Mouse (Mus musculus): ENCODE results near the gene Armh1.
"Not testable (repeated sequence)": the region's sequence is repeated elsewhere in the genome, so short reads cannot be mapped to it uniquely, and the experiment has no call there.

Armh1 gene

DNA sequence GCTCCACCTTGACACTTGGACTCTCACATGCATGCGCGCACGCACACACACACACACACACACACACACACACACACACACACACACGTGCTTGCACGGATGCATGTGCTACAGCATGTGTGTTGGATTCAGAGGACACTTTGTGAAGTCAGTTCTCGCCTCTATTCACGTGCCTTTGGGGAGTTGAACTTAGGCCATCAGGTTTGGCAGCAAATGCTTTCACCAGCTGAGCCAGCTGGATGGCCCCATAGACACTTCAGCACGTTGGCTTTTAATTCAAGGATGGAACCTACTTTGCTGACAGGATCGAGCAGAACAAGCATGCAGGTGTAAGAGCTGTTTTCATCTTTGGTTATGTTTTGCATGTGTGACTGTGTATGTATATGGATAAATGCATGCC lies 30.1 kb downstream of the Armh1 start:
- DNase-seq (ENCODE audit: low read depth, low spot score) = no peak

DNA sequence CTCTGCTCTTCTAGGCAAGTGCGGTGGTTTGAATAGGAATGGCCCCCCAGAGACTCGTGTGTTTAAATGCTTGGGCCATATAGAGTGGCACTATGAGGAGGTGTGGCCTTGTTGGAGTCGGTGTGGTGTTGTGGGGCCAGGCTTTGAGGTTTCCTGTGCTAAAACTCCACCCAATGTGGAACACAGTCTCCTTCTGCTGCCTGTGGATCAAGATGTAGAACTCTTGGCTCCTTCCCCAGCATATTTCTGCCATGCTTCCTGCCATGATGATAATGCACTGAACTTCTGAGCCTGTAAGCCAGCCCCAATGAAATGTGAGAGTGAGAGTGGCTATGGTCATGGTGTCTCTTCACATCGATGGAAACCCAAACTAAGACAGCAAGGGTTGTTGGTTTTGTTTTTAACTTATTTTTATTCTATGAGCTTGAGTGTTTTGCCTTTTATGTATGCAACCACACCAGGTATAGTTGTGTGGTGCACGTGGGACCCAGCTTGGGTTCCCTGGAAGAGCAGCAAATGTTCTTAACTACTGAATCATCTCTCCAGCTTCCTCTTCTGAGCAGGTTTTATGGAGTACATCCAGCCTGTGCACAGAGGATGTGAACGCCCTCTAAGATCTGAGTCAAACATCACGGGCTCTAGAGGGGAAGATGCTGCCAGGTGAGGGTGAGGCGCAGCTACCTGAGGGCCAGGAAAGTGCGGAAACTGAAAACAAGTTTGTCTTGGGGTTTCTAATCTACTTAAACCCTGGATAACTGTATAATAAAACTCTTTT lies 31.0 kb downstream of the Armh1 start:
- DNase-seq (ENCODE audit: low read depth, low spot score) = peak; percentile 45

DNA sequence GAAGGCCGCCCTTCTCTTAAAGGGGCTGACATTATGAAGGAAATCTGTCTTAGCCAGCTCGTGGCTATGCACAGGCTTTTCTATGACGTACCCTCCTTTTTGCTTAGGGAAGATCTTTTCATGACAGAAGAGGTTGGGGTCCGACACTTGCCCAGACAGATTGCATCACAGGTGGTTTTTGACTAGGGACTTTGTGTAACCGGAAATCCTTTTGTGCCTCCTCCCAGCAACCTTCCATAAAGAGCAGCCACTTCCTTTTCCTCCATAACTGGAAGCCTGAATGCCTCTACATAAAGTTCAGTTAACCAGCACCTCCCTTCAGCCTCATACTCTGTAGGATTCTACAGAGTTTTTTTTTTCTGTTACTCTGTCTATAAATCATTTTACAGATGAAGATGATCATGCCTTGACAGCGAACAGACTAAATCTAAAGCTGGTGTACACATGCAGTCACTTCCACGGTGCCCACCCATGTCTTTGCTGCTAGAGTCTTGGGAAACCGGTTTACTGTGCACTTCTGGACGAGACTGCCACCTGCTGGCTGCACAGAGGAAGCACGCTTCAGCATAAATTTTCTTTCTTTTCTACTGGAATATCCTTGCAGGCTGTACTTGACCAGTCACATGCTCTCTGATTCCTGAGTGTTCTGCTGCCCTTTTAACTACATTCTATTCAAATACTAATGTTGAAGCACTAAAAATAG lies 33.3 kb downstream of the Armh1 start:
- DNase-seq (ENCODE audit: low read depth, low spot score) = peak; percentile 58

DNA sequence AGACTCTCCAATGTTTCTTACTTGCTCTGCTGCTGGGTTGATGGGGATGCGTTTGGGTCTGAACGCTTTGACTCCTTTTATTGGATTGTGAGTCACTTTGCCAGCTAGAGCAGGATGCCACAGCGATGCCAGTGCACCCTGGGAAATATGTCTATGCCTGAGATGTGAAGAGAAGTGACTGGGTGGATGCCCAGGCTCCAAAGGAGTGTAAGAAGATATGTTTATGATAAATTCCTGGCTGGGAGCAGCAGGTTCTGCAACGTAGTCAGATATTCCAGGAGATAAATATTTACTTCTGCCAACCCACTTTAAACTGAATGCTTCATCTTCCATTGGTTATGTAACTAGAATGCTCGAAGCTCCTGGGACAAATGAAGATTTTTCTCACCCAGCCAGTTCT lies 34.9 kb downstream of the Armh1 start:
- no peak for DNase-seq (ENCODE audit: low read depth, low spot score)

DNA sequence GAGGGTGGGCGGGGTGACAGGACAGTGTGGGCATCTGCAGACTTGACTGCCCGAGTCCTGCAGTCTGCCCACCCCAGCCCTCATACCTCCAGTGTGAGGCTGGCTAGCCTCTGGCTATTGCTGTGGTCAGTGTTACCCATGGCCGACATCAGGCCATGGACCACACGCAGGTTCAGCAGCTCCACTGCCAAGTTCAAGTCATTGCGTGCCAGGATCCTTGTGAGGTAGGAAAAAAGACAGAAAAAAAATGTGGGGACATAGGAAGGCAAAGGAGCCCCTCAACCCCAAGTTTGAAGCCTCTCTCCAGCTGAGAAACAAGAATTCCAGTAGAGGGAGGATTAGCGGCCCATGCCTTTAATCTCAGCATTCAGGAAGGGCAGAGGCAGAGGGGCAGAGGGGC lies 37.7 kb downstream of the Armh1 start:
- DNase-seq (ENCODE audit: low read depth, low spot score) = no peak

DNA sequence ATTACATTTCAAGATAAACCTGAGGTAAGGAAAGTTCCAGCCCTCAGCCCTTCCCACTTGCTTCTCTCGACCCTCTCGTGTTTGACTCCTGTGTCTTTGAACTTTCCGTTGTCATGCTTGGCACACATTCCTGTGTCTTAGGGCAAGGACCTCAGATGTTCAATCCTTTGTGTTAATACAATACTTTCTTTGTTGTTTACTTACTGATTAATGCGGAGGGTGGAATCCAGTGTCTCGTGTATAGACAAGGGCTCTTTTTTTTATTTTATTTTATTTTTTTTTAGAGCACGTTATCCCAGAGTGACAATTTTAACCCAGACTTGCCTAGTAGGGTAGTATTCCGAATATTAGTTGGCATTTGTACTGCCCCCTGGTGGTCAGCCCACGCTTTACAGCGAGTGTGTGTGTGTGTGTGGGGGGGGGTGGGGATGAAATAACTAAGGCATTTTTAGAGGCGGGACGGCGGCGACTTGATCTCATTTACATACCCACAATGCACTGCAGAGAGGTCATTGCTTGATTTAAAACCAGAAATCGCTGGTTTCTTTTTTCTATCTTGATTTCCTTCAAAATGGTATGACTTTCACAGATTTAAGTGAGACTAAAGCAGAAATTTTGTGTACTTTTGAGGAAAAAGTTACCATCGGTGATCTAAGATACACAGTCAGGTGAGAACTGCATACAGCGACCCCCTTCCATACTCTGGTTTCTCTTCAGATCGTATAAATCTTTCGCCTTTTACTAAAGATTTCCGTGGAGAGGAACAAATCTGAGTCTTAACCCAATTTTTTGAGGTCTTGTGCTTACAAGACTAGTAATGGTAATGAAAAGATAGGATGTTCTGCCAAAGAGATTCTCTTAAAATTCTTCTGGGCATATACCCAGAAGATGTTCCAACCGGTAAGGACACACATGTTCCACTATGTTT lies 41.5 kb downstream of the Armh1 start:
- peak; percentile 90 for DNase-seq (ENCODE audit: low read depth, low spot score)

DNA sequence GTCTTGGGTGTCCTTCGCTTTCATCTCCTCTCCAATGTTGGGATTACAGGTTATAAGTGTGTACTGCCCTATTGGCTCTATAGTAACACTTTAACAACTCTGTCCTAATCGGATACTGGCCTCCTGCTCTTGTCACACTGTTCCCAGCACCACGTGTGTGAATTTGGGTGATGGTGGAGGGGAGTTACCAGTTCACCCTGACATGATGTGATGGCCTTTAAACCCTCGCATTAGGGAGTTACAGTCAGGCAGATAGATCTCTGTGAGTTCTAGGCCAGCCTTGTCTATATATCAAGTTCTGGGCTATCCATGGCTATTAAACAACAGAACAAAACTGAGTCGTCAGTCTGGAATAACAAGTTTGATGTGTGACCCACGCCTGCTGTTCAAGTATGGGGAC lies 42.3 kb downstream of the Armh1 start:
- peak; percentile 12 for DNase-seq (ENCODE audit: low read depth, low spot score)

DNA sequence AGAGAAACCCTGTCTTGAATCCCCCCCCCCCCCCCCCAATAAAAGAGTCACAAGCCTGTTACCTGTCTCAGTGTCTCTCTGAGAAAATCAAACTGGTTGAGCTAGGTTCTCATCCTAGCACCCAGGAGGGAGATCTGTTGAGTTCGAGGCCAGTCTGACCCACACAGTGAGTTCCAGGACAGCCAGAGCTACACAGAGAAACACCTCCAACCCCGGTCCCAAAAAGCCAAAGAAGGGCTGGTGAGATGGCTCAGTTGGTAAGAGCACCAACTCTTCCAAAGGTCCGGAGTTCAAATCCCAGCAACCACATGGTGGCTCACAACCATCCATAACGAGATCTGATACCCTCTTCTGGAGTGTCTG lies 49.0 kb downstream of the Armh1 start:
- DNase-seq (ENCODE audit: low read depth, low spot score) = no peak

DNA sequence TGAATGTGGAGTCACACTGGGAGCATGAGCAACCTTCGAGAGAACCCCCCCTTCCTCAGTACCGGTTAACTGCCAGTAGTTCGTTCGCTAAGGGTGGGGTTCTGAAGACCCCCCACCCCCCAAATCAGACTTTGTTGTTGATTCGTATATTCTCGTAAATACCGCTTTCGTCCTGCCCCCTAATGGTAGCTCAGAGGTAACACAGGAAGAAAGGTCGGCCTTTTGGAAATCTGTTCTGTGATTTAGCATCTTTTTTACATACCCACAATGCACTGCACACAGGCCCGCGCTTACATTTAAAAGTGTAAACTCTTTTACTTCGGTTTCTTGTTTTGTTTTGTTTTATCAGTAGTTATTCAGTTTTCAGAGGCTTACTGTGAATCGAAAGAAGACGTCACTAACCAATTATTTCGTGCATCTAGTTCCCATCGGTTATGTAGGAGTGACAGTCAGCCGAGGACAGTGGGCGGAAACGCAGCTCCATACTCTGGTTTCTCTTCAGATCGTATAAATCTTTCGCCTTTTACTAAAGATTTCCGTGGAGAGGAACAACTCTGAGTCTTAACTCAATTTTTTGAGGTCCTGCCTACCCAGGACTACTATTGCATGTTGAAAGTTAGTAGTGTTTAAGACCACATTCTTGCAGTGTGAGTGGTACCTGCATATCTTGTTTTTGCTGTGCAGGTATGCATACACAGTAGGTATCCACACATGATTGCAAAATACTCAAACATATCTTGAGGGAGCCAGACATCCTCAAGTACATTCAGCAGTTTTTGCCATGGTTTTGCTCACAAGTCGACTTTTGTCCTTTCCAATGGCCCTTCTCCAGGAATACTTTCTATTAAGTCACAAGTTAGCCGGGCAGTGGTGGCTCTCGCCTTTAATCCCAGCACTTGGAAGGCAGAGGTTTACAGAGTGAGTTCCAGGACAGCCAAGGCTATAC lies 49.6 kb downstream of the Armh1 start:
- DNase-seq (ENCODE audit: low read depth, low spot score) = peak; percentile 86

DNA sequence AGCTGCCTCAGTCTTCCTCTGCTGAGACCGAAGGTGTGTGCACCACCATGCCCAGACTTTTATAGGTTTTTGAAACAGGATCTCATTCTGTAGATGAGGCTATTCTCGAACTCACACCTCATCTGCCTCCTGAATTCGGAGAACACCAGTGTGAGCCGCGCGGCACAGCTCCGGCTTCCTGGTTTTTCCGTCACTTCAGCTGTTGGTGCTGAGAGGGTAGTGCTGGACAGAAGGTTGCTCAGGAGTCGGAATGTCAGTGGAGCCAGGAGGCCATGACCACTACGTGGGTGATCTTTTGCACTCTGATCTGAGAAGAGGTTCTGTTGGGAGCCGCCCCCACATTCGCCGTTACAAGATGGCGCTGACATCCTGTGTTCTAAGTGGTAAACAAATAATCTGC lies 60.1 kb downstream of the Armh1 start:
- no peak for DNase-seq (ENCODE audit: low read depth, low spot score)

DNA sequence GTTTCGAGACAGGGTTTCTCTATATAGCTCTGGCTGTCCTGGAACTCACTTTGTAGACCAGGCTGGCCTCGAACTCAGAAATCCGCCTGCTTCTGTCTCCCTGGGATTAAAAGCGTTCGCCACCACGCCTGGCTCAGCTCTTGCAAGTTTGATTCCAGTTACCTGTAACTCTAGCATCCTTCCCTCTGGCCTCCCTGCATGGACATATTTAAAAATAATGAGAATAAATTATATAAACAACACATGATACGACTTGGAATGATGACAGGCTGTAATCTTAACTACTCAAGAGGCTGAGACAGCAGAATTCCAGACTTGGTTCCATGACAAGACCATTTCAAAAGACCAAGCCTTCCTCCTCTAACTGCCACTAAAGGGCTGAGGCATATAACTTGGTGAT lies 61.3 kb downstream of the Armh1 start:
- peak; percentile 8 for DNase-seq (ENCODE audit: low read depth, low spot score)

DNA sequence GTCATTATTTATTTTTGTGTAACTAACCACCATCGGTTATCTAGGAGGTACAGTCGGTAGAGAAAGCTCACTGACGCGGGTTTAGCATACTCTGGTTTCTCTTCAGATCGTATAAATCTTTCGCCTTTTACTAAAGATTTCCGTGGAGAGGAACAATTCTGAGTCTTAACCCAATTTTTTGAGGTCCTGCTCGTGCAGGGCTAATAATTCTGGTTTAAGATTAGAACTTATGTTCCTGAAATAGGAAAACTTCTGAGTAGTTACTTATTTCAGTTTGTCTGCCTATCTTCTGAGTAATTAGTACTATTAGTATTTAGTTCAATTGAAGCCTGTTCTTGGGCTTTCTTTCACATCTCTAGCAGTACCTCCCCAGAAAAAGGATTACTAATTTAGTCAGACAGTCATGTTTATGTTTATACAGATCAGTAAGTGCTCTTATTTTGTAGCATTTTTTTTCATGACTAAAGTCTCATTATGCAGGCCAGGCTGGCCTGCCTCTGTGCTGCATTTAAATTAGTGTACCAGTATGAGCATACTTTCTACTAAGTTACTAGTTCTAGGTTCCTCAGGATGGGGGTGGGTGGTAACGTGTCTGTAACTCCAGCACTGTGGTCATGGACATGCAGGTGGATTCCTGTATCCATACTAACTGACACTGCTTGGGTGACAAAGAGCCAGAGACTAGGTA lies 61.9 kb downstream of the Armh1 start:
- DNase-seq (ENCODE audit: low read depth, low spot score) = peak; percentile 86

DNA sequence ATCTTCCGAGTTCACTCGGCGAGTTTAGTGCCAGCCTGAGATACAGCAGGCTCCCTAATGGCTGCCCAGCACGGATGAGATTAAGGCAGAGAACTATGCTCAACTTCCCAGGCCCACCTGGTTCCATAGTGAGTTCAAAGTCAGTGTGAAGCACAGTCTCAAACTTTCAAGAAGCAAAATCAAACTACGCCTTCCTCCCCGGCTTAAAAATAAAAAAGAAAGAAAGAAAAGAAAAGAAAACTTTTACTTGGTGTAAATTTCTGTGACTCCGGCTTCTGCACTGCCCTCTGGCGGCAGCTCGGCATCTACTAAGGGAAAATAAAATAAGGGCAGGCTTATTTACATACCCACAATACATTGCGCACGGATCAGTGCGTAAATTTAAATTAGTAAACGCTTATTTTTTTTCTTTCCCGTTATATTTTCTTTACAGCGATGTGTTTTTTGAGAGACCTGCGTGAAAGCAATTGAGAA lies 62.5 kb downstream of the Armh1 start:
- peak; percentile 91 for DNase-seq (ENCODE audit: low read depth, low spot score)

DNA sequence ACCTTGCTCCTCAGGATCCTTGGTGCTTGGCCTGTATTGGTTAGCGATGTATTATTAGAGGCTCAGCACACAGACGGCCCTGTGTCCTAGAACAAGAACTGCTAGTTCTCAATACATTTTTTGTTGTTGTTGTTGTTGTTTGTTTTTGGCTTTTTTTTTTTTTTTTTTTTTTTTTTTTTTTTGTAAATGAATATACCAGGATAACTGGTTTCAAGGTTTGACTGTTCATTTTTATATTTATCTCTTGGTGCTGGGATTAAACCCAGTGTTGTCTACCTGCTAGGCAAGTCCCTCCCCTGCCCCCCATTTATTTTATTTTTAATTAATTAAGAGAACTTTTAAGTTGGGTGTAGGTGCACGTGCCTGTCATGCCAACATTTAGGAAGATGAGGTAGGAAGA lies 63.0 kb downstream of the Armh1 start:
- no peak for DNase-seq (ENCODE audit: low read depth, low spot score)

DNA sequence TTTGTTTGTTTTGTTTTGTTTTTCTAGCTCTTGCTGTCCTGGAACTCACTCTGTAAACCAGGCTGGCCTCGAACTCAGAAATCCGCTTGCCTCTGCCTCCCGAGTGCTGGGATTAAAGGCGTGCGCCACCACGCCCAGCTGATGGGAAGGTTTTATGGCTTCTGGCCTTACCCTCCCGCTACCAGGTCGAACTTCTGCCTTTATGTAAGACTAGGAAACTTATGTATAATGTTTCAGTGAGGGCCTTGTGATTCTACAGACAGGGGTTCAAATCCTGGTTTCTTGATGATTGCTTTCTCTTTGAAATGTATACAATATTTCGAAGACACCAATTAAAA lies 69.2 kb downstream of the Armh1 start:
- not testable (repeated sequence) for DNase-seq (ENCODE audit: low read depth, low spot score)

DNA sequence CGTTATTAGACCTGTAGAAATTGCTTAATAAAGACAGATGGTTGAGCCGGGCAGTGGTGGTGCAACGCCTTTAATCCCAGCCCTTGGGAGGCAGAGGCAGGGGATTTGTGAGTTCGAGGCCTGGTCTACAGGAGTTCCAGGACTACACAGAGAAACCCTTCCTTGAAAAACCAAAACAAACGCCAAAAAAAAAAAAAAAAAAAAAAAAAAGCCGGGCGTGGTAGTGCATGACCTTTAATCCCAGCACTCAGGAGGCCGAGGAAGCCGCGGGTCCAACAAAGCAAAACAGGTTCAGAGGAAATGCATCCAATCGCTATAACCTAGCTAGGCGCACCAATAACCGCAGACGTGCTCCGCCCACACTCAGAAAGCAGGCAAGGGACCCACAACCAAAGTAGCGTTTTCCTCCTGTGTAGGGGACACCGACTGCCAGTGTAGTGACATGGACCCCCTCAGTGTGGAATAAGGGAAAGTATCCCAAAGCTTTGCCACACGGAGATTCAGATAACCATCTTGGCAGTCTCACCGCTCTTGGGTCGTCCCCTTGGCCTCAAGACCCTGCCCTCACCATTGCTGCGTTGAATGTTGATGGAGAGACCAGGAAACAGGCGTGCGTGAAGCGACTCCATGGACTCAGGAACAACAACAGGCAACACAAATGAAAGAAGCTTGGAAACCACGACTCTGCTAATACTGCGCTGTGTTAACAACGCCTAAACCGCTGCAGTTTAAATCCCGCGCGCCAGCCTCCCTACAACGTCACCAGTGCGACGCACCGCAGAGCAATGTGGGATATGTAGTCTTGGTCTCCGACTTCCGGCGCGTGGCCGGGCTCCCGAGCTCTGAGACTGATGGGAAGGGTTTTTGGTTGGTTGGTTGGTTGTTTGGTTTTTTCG lies 69.8 kb downstream of the Armh1 start, which contains the start of gene Kif2c:
Gene Kif2c (minus strand): TSS at position 777 of the 896 bp plus-strand sequence.
- peak; percentile 93 for DNase-seq (ENCODE audit: low read depth, low spot score)

DNA sequence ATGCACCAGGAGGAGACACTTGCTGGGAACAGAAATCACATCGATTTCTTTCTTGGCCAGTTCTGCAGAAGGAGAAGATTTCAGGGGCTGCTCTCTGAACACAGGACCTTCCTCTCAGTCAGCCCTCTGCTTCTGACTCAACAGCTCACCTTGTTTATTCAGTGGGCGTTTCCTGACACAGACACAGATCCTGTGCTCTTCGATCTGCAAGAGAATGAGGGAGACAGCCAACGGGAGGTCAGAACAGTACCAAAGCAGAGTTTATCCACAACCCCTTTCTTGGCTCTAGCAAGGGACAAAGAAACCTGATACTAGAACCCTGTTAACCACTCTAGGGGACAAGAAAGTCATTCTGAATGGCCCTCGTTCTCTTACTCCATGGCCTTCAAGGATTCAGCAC lies 82.0 kb downstream of the Armh1 start:
- no peak for DNase-seq (ENCODE audit: low read depth, low spot score)

Data from CD4-positive helper T cell, adult 2 months (primary cell).